Mouse (Mus musculus) mesoderm, embryonic 11.5 days (tissue): ENCODE data around the gene Hrh3.

Source experiments
- DNase-seq: peaks from one replicate; pipeline ENCODE4 v3.0.0-alpha.2; 2012; ENCODE audit warnings: low read depth, low spot score

The Hrh3 gene

DNA sequence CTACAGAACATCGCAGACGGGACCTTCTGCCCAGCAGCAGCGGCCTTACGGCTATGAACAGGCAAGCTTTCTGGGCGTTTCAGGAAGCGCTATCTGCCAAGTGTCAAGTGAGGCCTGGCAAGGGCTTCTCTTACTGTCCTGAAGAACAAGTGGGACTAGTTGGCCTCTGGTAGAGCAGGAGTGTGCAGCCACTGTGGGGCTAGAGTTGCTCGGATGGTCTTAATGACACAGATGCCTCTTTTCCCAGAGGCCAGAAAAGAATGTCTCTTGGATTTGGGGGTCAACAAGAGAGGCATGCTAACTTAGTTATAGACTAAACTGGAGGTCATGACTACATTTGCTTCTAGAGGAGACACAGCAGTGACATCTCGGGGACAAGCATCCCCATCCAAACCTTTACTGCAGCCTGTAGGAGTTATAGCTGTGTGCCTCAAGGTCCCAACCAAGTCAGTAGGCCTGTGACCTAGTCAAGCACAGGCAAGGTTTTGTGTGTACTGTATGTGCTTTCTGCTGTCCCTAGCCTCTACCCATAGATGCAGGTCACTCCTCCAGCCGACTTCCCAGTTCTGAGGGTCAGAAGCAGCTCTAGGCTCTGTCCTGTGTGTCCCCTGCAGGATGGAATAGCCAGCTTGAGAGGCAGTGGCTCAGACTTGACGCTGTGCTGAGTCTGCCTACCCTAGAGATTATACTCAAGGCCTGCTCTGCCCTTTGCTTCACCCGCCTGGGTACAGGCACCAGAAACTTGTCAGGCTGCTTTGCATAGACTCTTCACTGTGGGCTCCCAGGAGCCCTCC, 40.8 kb downstream of the Hrh3 start:
- DNase-seq, result no peak

DNA sequence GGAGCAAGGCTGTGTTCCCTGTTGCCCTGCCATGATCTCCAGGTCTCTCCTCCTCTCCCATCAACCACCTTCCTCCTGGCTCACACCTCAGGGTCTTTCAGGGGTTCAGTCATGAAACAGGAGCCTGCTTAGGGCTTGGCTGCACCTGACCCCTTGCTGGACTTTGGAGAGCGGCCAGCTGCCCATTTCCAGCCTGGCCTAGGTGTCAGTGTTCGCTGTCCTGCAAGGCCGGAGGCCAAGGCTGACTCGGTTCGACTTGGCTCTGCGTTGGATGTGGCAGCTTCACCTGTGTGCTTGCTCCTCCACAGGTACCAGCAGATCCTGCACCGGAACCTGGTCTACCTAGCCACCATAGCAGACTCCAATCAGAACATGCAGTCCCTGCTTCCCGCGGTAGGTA, 51.3 kb downstream of the Hrh3 start:
- no peak for DNase-seq

DNA sequence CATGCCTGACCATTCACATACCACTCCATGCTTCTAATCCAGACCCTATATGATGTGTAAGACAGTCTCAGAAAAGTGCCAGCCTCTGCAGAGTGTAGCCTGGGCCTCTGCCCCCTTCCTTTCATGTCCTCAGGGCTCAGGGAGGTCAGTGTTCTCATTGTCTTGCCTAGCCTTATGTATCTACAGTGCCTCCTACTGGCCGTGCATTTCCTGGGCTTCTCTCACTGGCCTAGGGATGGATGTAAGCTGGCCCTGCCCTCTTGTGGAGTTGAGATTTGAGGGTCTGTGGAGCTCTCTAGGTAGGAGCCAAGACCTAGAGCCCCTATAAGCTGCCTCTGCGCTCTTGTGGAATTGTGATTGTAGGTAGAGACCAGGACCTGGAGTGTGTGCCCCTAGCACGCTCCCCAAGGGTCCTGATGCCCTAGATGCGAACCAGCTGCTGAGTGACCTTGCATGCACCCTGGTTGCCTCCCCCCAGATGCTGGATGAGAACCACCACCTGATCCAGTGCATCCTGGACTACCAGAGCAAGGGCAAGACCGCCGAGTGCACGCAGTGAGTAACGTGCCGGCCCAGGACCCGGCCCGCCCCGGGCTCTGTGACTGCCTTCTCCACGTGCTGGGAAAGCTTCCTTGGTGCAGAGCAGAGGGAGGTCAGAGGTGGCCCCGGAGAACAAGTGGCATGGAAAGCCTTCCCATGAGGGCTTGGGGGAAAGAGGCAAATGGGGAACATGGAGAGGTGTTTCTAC, 52.1 kb downstream of the Hrh3 start:
- no peak for DNase-seq

- DNase-seq, result peak; percentile 82
Measured at GRCm38 (mm10) chr2:180050986-180051385, 53.3 kb downstream of the Hrh3 start.
